Mouse (Mus musculus) heart, embryonic 11.5 days (tissue): Measurements from ENCODE around the gene Degs1. TPM values are rescaled to one million over a fixed set of nuclear protein-coding genes. Genes with fewer than 3 reads are reported as not detected.
"Not testable (repeated sequence)": the region's sequence is repeated elsewhere in the genome, so short reads cannot be mapped to it uniquely, and the experiment has no call there.

ENCODE experiments used
- ATAC-seq: fragments of 200-750 bp; cut with Nextera tagmentation; replicated peaks from 2 replicates; pipeline ENCODE4 v1.8.0; 2017; ENCODE audit warnings: moderate library complexity; ENCODE audit not compliant: insufficient number of reproducible peaks, low FRiP score, low TSS enrichment
- H3K27ac ChIP-seq: fragments of 300-500 bp; sonication (generic); 2 replicates; pipeline ENCODE4 v1.5.1; 2014; ENCODE audit warnings: mild to moderate bottlenecking, low read depth, low read length
- H3K27me3 ChIP-seq: fragments of 300-500 bp; sonication (generic); 2 replicates; pipeline ENCODE4 v1.6.1; 2014; ENCODE audit warnings: mild to moderate bottlenecking, low read length, mixed read lengths; ENCODE audit not compliant: control insufficient read depth, insufficient read depth
- H3K36me3 ChIP-seq: fragments of 300-500 bp; sonication (generic); 2 replicates; pipeline ENCODE4 v1.6.1; 2014; ENCODE audit warnings: mild to moderate bottlenecking, low read length, moderate library complexity, mixed read lengths; ENCODE audit not compliant: control insufficient read depth, insufficient read depth
- H3K4me1 ChIP-seq: fragments of 300-500 bp; sonication (generic); 2 replicates; pipeline ENCODE4 v1.6.1; 2014; ENCODE audit warnings: low read length; ENCODE audit not compliant: control insufficient read depth, insufficient read depth
- H3K4me2 ChIP-seq: fragments of 300-500 bp; sonication (generic); 2 replicates; pipeline ENCODE4 v1.6.1; 2014; ENCODE audit warnings: mild to moderate bottlenecking, moderate library complexity
- H3K4me3 ChIP-seq: fragments of 300-500 bp; sonication (generic); 2 replicates; pipeline ENCODE4 v1.5.1; 2014; ENCODE audit warnings: low read depth, low read length
- H3K9ac ChIP-seq: fragments of 300-500 bp; sonication (generic); 2 replicates; pipeline ENCODE4 v1.6.1; 2014; ENCODE audit warnings: mild to moderate bottlenecking, low read depth, low read length, moderate library complexity
- H3K9me3 ChIP-seq: fragments of 300-500 bp; sonication (generic); replicated peaks from 2 replicates; pipeline ENCODE4 v1.6.1; 2016; ENCODE audit warnings: low read length; ENCODE audit not compliant: control insufficient read depth
- WGBS: fragments of 180-500 bp; shearing (Covaris S2); extraction: QIAGEN DNeasy Blood & Tissue Kit; methylation state at CpG from one replicate; pipeline ENCODE4 v1.1.7; 2014; ENCODE audit not compliant: insufficient replicate concordance; 5-methylcytosine and 5-hydroxymethylcytosine counted together
- polyA plus RNA-seq: library from polyadenylated mRNA; unstranded; fragments of >200 nt; fragmentation: Nextera tagmentation; extraction: Ambion mirVana; gene quantifications from 2 replicates; pipeline ENCODE4 v1.2.1, GENCODE M21; 2014

The Degs1 gene
- polyA plus RNA-seq, 1 experiment from 2014 or later: 157 TPM

DNA sequence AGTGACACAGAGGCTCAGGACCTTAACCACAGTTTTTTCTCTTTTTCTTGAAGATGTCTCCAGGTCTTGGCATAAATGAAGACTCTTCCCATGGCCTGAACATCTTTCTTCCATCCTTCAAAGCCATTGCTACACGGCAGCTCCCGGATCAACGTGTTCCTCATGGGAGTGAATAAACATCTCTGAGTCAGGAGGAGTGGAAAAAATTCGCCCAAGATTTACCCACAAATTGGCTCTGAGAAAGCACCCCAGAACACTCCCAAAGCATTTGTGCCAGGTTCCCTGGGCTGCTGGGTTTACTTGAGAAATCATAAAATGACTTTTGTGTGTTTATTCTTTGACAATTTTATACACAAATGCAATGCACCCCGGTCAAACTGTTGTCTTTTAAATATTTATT lies 20.3 kb upstream of the Degs1 start:
- Histone ChIP-seq H3K4me2 (no peak overlapping the region), H3K27me3 (no peaks in the 10 kb centered on the region), H3K9ac (no peak overlapping the region), H3K9me3 (no peaks in the 10 kb centered on the region), H3K4me1 (no peaks in the 10 kb centered on the region), H3K36me3 (no peaks in the 10 kb centered on the region), H3K4me3 (no peak overlapping the region), H3K27ac (no peak overlapping the region)
- ATAC-seq: no peak
- WGBS: 87% methylated on average over 5 of the region's 5 CpGs

DNA sequence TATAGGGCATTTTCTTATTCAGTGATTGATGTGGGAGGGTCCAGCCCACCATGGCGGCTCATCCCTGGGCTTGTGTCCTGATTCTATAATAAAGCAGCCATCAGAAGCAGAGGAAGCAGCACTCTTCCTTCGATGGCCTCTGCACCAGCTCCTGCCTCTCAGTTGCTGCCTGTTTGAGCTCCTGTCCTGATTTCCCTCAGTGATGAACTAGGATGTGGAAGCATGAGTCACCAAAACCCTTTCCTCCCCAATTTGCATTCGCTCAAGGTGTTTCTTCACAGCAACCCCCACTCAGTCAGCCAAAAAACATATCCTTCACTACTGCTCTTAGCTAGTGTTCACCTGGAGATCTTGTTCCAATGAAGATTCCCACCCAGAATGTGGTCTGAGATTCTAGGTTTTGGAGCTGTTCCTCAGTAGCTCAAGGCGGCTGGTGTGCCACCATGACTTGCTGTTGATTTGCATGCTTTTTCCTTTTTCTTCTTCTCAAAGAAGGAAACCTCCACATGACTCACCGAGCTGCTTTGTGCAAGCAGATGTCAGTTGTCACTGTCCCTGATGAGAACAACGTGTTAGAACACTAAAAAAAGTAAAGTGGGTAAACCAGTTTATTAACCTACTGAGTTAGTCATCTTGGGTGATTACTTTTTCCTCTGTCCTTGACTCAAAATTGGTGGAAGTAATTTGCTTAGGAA lies 19.7 kb upstream of the Degs1 start:
- no peaks in the 10 kb centered on the region for H3K9me3 ChIP-seq
- WGBS: 70% methylated on average over 6 of the region's 6 CpGs
- no peak overlapping the region for H3K4me3 ChIP-seq
- H3K4me1 ChIP-seq: no peaks in the 10 kb centered on the region
- H3K4me2 ChIP-seq: no peak overlapping the region
- no peak overlapping the region for H3K9ac ChIP-seq
- no peaks in the 10 kb centered on the region for H3K36me3 ChIP-seq
- ATAC-seq: no peak
- no peak overlapping the region for H3K27ac ChIP-seq
- no peaks in the 10 kb centered on the region for H3K27me3 ChIP-seq

DNA sequence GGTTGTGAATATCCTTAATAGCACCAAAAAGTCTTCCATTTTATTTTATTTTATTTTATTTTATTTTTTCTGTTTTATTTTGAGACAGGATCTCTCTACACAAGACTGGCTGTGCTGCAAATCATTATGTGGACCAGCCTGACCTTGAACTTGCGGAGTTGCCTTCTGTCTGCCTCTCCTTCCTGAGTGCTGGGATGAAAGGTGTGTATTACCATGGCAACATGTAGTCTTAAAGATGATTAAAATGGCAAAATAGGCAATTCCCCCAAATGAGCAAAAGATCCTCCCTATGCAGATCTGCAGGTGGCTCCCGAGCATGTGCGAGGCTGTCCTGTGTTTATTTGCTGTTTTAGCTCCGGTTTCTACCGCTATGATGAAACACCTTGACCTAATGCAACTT lies 15.2 kb upstream of the Degs1 start:
- Histone ChIP-seq H3K4me3 (no peak overlapping the region), H3K36me3 (no peaks in the 10 kb centered on the region), H3K4me2 (no peak overlapping the region), H3K27ac (no peak overlapping the region), H3K9ac (no peak overlapping the region), H3K4me1 (no peaks in the 10 kb centered on the region), H3K27me3 (no peaks in the 10 kb centered on the region), H3K9me3 (no peaks in the 10 kb centered on the region; the same call in 1 of the 2 replicates)
- WGBS: 90% methylated on average over 5 of the region's 5 CpGs
- no peak for ATAC-seq

DNA sequence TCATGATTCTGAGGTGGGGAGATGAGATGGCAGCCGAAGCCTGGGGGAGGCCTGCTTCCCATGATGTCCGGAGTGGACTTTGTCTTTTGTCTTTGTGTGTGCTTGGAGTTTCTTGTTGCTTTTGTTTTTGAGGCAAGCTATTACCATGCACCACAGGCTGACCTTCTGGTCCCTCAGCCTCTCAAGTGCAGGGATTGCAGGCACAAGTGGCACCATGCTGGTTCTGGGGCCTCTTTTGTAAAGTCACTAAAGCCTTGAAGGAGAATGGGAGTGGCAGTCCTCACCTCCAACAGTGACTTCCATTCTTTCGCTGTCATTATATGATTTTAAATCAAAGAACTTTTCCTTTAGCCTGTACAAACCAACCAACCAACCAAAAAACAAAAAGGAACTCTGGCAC lies 14.6 kb upstream of the Degs1 start:
- Histone ChIP-seq H3K4me3 (no peak overlapping the region), H3K4me1 (no peaks in the 10 kb centered on the region), H3K27me3 (no peaks in the 10 kb centered on the region), H3K9me3 (no peaks in the 10 kb centered on the region; the same call in 1 of the 2 replicates), H3K36me3 (no peaks in the 10 kb centered on the region), H3K4me2 (no peak overlapping the region), H3K9ac (no peak overlapping the region), H3K27ac (no peak overlapping the region)
- ATAC-seq: no peak
- WGBS: 76% methylated on average over 3 of the region's 3 CpGs

DNA sequence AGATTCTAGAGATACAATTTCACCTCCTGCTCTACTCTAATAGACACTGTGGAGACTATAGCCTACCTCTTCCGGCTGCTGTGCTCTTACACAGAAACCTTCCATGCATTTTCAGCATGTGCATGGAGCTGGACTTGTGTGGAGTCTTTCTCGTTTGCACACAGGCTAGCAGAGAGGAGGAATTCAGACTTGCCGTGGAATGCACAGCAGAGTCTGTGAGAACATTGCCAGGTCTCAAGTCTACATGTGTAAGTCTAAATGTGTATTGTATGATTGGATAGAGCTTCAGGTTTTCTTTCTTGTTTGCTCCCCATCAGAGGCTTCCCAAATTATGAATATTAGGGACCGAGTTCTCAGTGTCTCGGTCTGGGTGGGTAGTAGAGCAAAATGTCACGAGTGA lies 14.2 kb upstream of the Degs1 start:
- H3K27ac ChIP-seq: no peak overlapping the region
- WGBS: 84% methylated on average over 6 of the region's 6 CpGs
- H3K4me3 ChIP-seq: no peak overlapping the region
- H3K4me2 ChIP-seq: no peak overlapping the region
- H3K9me3 ChIP-seq: no peaks in the 10 kb centered on the region; the same call in 1 of the 2 replicates
- ATAC-seq: no peak
- no peak overlapping the region for H3K9ac ChIP-seq
- no peaks in the 10 kb centered on the region for H3K36me3 ChIP-seq
- no peaks in the 10 kb centered on the region for H3K4me1 ChIP-seq
- H3K27me3 ChIP-seq: no peaks in the 10 kb centered on the region

DNA sequence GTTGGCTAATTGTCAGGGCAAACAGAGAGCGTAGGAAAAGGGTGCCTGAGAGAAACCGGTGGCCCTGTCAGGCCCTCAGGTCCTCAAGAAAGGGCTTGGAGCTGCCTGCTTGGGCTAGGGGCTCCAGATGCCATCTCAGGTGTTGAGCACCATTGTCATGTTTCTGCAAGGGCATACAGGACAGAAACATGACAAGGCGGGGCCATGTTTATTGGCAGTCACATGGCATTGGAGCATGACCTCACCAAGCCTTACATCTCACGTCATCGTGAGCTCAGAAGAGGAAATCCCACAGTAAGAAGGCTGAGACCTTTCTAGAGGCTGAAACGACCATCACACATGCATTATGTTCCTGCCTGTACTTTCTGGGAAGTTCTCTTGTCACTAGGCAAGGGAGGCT lies 13.5 kb upstream of the Degs1 start:
- Histone ChIP-seq H3K27ac (no peak overlapping the region), H3K4me1 (no peaks in the 10 kb centered on the region), H3K36me3 (no peaks in the 10 kb centered on the region), H3K4me2 (no peak overlapping the region), H3K27me3 (no peaks in the 10 kb centered on the region), H3K9me3 (no peaks in the 10 kb centered on the region; the same call in 1 of the 2 replicates), H3K4me3 (no peak overlapping the region), H3K9ac (no peak overlapping the region)
- ATAC-seq: no peak
- 85% methylated on average over 6 of the region's 6 CpGs for WGBS

DNA sequence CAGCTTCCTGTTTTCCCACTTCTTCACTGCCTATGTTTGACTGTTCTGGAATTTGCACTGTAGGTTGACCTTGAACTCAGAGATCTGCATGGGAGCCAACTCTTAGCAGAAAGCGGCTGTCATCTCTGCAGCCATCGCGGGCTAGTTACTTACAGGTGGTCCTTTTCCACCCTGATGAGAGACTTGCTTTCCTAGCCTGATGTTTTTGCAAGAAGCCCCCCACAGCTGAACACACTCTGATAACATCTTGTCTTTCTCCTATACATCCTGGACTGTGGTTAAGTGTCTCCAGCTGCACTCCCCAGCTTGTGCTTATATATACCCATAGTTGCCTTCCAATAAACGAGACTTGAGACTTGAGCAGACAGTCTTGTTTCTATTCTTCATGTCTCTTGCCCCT lies 9.7 kb upstream of the Degs1 start:
- Histone ChIP-seq H3K4me2 (no peak overlapping the region), H3K9ac (no peak overlapping the region), H3K36me3 (no peaks in the 10 kb centered on the region), H3K9me3 (no peaks in the 10 kb centered on the region; the same call in 1 of the 2 replicates), H3K27me3 (no peaks in the 10 kb centered on the region), H3K27ac (no peak overlapping the region), H3K4me1 (no peaks in the 10 kb centered on the region), H3K4me3 (no peak overlapping the region)
- ATAC-seq: no peak
- WGBS: 56% methylated on average over 4 of the region's 4 CpGs

DNA sequence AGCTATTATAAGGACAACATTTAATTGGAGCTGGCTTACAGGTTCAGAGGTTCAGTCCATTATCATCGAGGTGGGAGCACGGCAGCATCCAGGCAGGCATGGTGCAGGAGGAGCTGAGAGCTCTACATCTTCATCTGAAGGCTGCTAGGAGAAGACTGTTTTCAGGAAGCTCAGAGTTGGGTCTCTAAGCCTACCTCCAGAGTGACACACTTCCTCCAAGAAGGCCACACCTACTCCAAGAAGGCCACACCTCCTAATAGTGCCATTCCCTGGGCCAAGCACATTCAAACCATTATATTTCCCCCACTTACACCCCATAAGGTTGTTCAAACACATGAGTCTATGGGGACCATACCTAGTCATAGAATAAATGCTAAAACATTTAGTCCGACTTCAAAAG lies 8.1 kb upstream of the Degs1 start:
- not testable (repeated sequence) for H3K4me3 ChIP-seq, H3K27ac ChIP-seq, H3K4me2 ChIP-seq, H3K4me1 ChIP-seq, H3K9me3 ChIP-seq, H3K36me3 ChIP-seq, ATAC-seq, H3K9ac ChIP-seq, H3K27me3 ChIP-seq
- 79% methylated on average over 3 of the region's 3 CpGs for WGBS

DNA sequence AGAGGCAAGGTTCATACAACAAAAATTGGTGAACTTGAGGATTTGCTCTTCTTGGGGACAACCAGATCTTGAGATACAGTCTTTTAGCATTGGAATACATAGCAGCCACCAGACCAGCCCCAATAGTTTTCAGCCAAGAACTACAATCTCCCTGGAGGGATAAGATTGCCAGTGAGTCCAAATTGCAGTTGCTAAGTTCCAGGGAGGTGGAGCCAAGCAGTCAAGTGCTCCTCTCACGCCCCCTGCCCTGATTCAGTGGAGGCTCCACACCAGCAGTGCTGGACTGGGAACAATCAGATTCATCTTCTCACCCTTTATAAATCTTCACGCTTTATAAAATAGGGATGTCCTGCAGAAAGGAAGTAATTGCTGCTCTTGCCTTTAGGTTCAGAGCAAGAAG lies 7.2 kb upstream of the Degs1 start:
- H3K27ac ChIP-seq: no peak overlapping the region
- no peak overlapping the region for H3K9ac ChIP-seq
- H3K9me3 ChIP-seq: no peaks in the 10 kb centered on the region; the same call in 1 of the 2 replicates
- no peak for ATAC-seq
- H3K36me3 ChIP-seq: no peaks in the 10 kb centered on the region
- no peaks in the 10 kb centered on the region for H3K27me3 ChIP-seq
- no peak overlapping the region for H3K4me2 ChIP-seq
- 56% methylated on average over 2 of the region's 2 CpGs for WGBS
- H3K4me3 ChIP-seq: no peak overlapping the region
- H3K4me1 ChIP-seq: no peaks in the 10 kb centered on the region
